Mouse (Mus musculus) ZHBTc4 (cell line): ENCODE data around the gene Prame.
A peak's percentile ranks its signal among the peaks of the same experiment; 100 is the strongest.
"Not testable (repeated sequence)": the region's sequence is repeated elsewhere in the genome, so short reads cannot be mapped to it uniquely, and the experiment has no call there.

Source experiments
- DNase-seq: peaks from one replicate; pipeline ENCODE4 v3.0.0-alpha.2; 2011; ENCODE audit warnings: low read depth, low spot score

The Prame gene

GRCm38 (mm10) chrX:135627605-135628004, at the start of gene Prame:
TSS of gene Prame (minus strand) at chrX:135627705.
- peak; percentile 0 for DNase-seq

GRCm38 (mm10) chrX:135652173-135652772, 24.8 kb upstream of the Prame start:
- peak; percentile 32 for DNase-seq

GRCm38 (mm10) chrX:135601298-135602029, 26.0 kb downstream of the Prame start:
- DNase-seq, result peak; percentile 77

GRCm38 (mm10) chrX:135598677-135599076, 28.8 kb downstream of the Prame start, which contains the start of gene Nxf7:
TSS of gene Nxf7 (minus strand) at chrX:135598777.
- DNase-seq, result no peak

GRCm38 (mm10) chrX:135598096-135598495, 29.4 kb downstream of the Prame start:
- DNase-seq, result no peak

- no peak for DNase-seq
Observed at GRCm38 (mm10) chrX:135576412-135576811, 51.1 kb downstream of the Prame start.

- not testable (repeated sequence) for DNase-seq
Observed at GRCm38 (mm10) chrX:135574958-135575628, 52.4 kb downstream of the Prame start.

GRCm38 (mm10) chrX:135574261-135574957, 53.1 kb downstream of the Prame start:
- DNase-seq, result peak; percentile 71

- peak; percentile 46 for DNase-seq
Observed at GRCm38 (mm10) chrX:135569467-135569866, 58.0 kb downstream of the Prame start.

GRCm38 (mm10) chrX:135564934-135565333, 62.6 kb downstream of the Prame start:
- peak; percentile 7 for DNase-seq
